Mouse (Mus musculus) heart, embryonic 12.5 days (tissue): ENCODE measurements around the gene Tapt1. TPM values are rescaled to one million over a fixed set of nuclear protein-coding genes. Genes with fewer than 3 reads are reported as not detected.
"Not testable (repeated sequence)": the region's sequence is repeated elsewhere in the genome, so short reads cannot be mapped to it uniquely, and the experiment has no call there.

Experiments
- ATAC-seq: fragments of 200-750 bp; cut with Nextera tagmentation; 2 replicates; pipeline ENCODE4 v1.8.0; 2017; ENCODE audit warnings: moderate TSS enrichment, moderate library complexity; ENCODE audit not compliant: insufficient number of reproducible peaks, low FRiP score
- H3K27ac ChIP-seq: fragments of 300-500 bp; sonication (generic); 2 replicates; pipeline ENCODE4 v1.5.1; 2016; ENCODE audit warnings: mild to moderate bottlenecking, moderate library complexity; ENCODE audit not compliant: poor library complexity, severe bottlenecking
- H3K27me3 ChIP-seq: fragments of 300-500 bp; sonication (generic); replicated peaks from 2 replicates; pipeline ENCODE4 v1.6.1; 2016; ENCODE audit warnings: mild to moderate bottlenecking, moderate library complexity
- H3K36me3 ChIP-seq: fragments of 300-500 bp; sonication (generic); 2 replicates; pipeline ENCODE4 v1.6.1; 2016; ENCODE audit warnings: mild to moderate bottlenecking, moderate library complexity
- H3K4me1 ChIP-seq: fragments of 300-500 bp; sonication (generic); replicated peaks from 2 replicates; pipeline ENCODE4 v1.6.1; 2016; ENCODE audit warnings: mild to moderate bottlenecking
- H3K4me2 ChIP-seq: fragments of 300-500 bp; sonication (generic); 2 replicates; pipeline ENCODE4 v1.6.1; 2016; ENCODE audit warnings: mild to moderate bottlenecking, moderate library complexity
- H3K4me3 ChIP-seq: fragments of 300-500 bp; sonication (generic); 2 replicates; pipeline ENCODE4 v1.5.1; 2016; ENCODE audit warnings: mild to moderate bottlenecking
- H3K9ac ChIP-seq: fragments of 300-500 bp; sonication (generic); 2 replicates; pipeline ENCODE4 v1.6.1; 2016; ENCODE audit warnings: mild to moderate bottlenecking, moderate library complexity
- H3K9me3 ChIP-seq: fragments of 300-500 bp; sonication (generic); replicated peaks from 2 replicates; pipeline ENCODE4 v1.6.1; 2016; ENCODE audit warnings: mild to moderate bottlenecking, moderate library complexity
- WGBS: fragments of 180-500 bp; shearing (Covaris S2); methylation state at CpG from one replicate; pipeline ENCODE4 v1.1.7; 2016; 5-methylcytosine and 5-hydroxymethylcytosine counted together
- polyA plus RNA-seq: library from polyadenylated mRNA; unstranded; fragments of >200 nt; fragmentation: Nextera tagmentation; extraction: Ambion mirVana; gene quantifications from 2 replicates; pipeline ENCODE4 v1.2.1, GENCODE M21; 2016

Gene Tapt1
- 28.3 and 32.6 TPM in 2 replicates for polyA plus RNA-seq

GRCm38 (mm10) chr5:44226521-44227461, at the start of gene Tapt1:
Gene Tapt1 (minus strand): TSS chr5:44226626.
- Histone ChIP-seq H3K27ac (peak within 1 kb of the TSS; percentile 91), H3K36me3 (no peaks in the 10 kb centered on the region), H3K9ac (peak within 1 kb of the TSS; percentile 98), H3K4me1 (peaks cover 28% of the 10 kb centered on the region), H3K27me3 (no peaks in the 10 kb centered on the region), H3K4me3 (peak within 1 kb of the TSS; percentile 95), H3K4me2 (peak within 1 kb of the TSS; percentile 86), H3K9me3 (no peaks in the 10 kb centered on the region)
- peak; percentile 96 for ATAC-seq
- 2% methylated on average over 101 of the region's 121 CpGs for WGBS

GRCm38 (mm10) chr5:44271564-44271963, 45.1 kb upstream of the Tapt1 start:
- 75% methylated on average over 4 of the region's 4 CpGs for WGBS
- no peak for ATAC-seq
- H3K36me3 ChIP-seq = no peaks in the 10 kb centered on the region
- H3K9ac ChIP-seq = no peak overlapping the region
- H3K4me3 ChIP-seq = no peak overlapping the region
- H3K27ac ChIP-seq = no peak overlapping the region
- H3K4me1 ChIP-seq = no peaks in the 10 kb centered on the region
- no peaks in the 10 kb centered on the region for H3K27me3 ChIP-seq
- H3K9me3 ChIP-seq = no peaks in the 10 kb centered on the region
- H3K4me2 ChIP-seq = no peak overlapping the region

- H3K9me3 ChIP-seq, H3K4me3 ChIP-seq, ATAC-seq, H3K4me2 ChIP-seq, H3K9ac ChIP-seq, H3K27ac ChIP-seq, H3K4me1 ChIP-seq, H3K27me3 ChIP-seq, H3K36me3 ChIP-seq: not testable (repeated sequence)
- WGBS = 57% methylated on average over 3 of the region's 3 CpGs
These were observed 42.1 kb upstream of the Tapt1 start for GRCm38 (mm10) chr5:44268524-44268923.

- no peaks in the 10 kb centered on the region for H3K36me3 ChIP-seq
- no peaks in the 10 kb centered on the region for H3K9me3 ChIP-seq
- H3K27ac ChIP-seq = no peak overlapping the region
- WGBS = 49% methylated on average over 5 of the region's 5 CpGs
- H3K4me1 ChIP-seq = no peaks in the 10 kb centered on the region
- no peak overlapping the region for H3K9ac ChIP-seq
- ATAC-seq = no peak
- H3K4me3 ChIP-seq = no peak overlapping the region
- H3K4me2 ChIP-seq = no peak overlapping the region
- H3K27me3 ChIP-seq = no peaks in the 10 kb centered on the region
These were observed 35.3 kb upstream of the Tapt1 start for GRCm38 (mm10) chr5:44261691-44262090.

- Histone ChIP-seq H3K4me1 (no peaks in the 10 kb centered on the region), H3K4me2 (no peak overlapping the region), H3K9ac (no peak overlapping the region), H3K27ac (no peak overlapping the region), H3K9me3 (no peaks in the 10 kb centered on the region), H3K36me3 (no peaks in the 10 kb centered on the region), H3K4me3 (no peak overlapping the region), H3K27me3 (no peaks in the 10 kb centered on the region)
- no peak for ATAC-seq
- 47% methylated on average over 3 of the region's 3 CpGs for WGBS
These were observed 34.7 kb upstream of the Tapt1 start for GRCm38 (mm10) chr5:44261172-44261571.

GRCm38 (mm10) chr5:44259678-44260077, 33.3 kb upstream of the Tapt1 start:
- H3K9me3 ChIP-seq = no peaks in the 10 kb centered on the region
- no peaks in the 10 kb centered on the region for H3K36me3 ChIP-seq
- ATAC-seq = no peak
- H3K27ac ChIP-seq = no peak overlapping the region
- no peak overlapping the region for H3K4me3 ChIP-seq
- no peak overlapping the region for H3K4me2 ChIP-seq
- no peak overlapping the region for H3K9ac ChIP-seq
- no peaks in the 10 kb centered on the region for H3K27me3 ChIP-seq
- 48% methylated on average over 3 of the region's 3 CpGs for WGBS
- no peaks in the 10 kb centered on the region for H3K4me1 ChIP-seq

GRCm38 (mm10) chr5:44258163-44258562, 31.7 kb upstream of the Tapt1 start:
- Histone ChIP-seq H3K9ac (no peak overlapping the region), H3K4me1 (no peaks in the 10 kb centered on the region), H3K27ac (no peak overlapping the region), H3K36me3 (no peaks in the 10 kb centered on the region), H3K4me3 (no peak overlapping the region), H3K4me2 (no peak overlapping the region), H3K27me3 (no peaks in the 10 kb centered on the region), H3K9me3 (no peaks in the 10 kb centered on the region)
- WGBS = no CpG with 5 or more reads among the region's 1 CpGs
- ATAC-seq = no peak

GRCm38 (mm10) chr5:44257401-44257800, 31.0 kb upstream of the Tapt1 start:
- H3K9ac ChIP-seq = no peak overlapping the region
- no peaks in the 10 kb centered on the region for H3K36me3 ChIP-seq
- no peak overlapping the region for H3K4me3 ChIP-seq
- H3K27me3 ChIP-seq = no peaks in the 10 kb centered on the region
- WGBS = 80% methylated on average over 4 of the region's 4 CpGs
- H3K4me2 ChIP-seq = no peak overlapping the region
- H3K4me1 ChIP-seq = no peaks in the 10 kb centered on the region
- no peak overlapping the region for H3K27ac ChIP-seq
- ATAC-seq = no peak
- H3K9me3 ChIP-seq = no peaks in the 10 kb centered on the region

GRCm38 (mm10) chr5:44256512-44256911, 30.1 kb upstream of the Tapt1 start:
- Histone ChIP-seq H3K4me1 (no peaks in the 10 kb centered on the region), H3K27me3 (no peaks in the 10 kb centered on the region), H3K9me3 (no peaks in the 10 kb centered on the region), H3K27ac (no peak overlapping the region), H3K4me3 (no peak overlapping the region), H3K4me2 (no peak overlapping the region), H3K9ac (no peak overlapping the region), H3K36me3 (no peaks in the 10 kb centered on the region)
- no peak for ATAC-seq
- 73% methylated on average over 3 of the region's 3 CpGs for WGBS

- Histone ChIP-seq H3K4me1 (no peaks in the 10 kb centered on the region), H3K9ac (no peak overlapping the region), H3K36me3 (no peaks in the 10 kb centered on the region), H3K27ac (no peak overlapping the region), H3K9me3 (no peaks in the 10 kb centered on the region), H3K4me3 (no peak overlapping the region), H3K4me2 (no peak overlapping the region), H3K27me3 (no peaks in the 10 kb centered on the region)
- 64% methylated on average over 7 of the region's 7 CpGs for WGBS
- no peak for ATAC-seq
These were observed 29.5 kb upstream of the Tapt1 start for GRCm38 (mm10) chr5:44255756-44256398.

- Histone ChIP-seq H3K9ac (no peak overlapping the region), H3K36me3 (no peaks in the 10 kb centered on the region), H3K4me3 (no peak overlapping the region), H3K9me3 (no peaks in the 10 kb centered on the region), H3K4me1 (no peaks in the 10 kb centered on the region), H3K27ac (no peak overlapping the region), H3K4me2 (no peak overlapping the region), H3K27me3 (no peaks in the 10 kb centered on the region)
- WGBS = 77% methylated on average over 6 of the region's 6 CpGs
- no peak for ATAC-seq
These were observed 27.0 kb upstream of the Tapt1 start for GRCm38 (mm10) chr5:44253449-44253848.
